Mouse (Mus musculus): ENCODE results near the gene Cryab.

DNA sequence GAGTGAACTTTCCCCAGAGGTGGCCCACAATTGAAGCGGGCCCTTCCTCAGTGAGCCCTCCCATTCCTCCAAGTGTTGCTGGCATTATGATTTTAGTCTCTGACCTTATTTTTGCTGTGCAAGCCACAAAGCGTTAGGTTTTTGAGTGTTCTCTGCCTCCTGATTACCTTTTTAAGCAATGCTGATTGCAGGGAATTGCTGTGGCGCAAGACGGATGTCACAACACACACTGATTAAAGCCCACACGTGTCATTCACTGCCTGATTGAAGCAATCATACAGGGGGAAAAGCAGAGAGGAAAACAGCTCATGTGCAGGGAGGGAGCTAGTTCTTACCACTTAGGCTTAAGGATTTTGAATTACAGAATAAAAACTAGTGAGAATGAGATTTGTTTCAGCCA, 47.2 kb downstream of the Cryab start:
- TF ChIP-seq CTCF (IDR thresholded peaks at IDR 0.05; ENCODE audit: extremely low read depth, insufficient read depth, low read length) (no peak), POLR2A (IDR thresholded peaks at IDR 0.05; ENCODE audit: extremely low read depth, insufficient read depth, low read length) (no peak)
